Mouse (Mus musculus): ENCODE data around the gene Mri1. TPM values are rescaled to one million over a fixed set of nuclear protein-coding genes. Genes with fewer than 3 reads are reported as not detected.

The Mri1 gene
- polyA plus RNA-seq, 1 experiment from 2014 or later = 73.7 TPM

DNA sequence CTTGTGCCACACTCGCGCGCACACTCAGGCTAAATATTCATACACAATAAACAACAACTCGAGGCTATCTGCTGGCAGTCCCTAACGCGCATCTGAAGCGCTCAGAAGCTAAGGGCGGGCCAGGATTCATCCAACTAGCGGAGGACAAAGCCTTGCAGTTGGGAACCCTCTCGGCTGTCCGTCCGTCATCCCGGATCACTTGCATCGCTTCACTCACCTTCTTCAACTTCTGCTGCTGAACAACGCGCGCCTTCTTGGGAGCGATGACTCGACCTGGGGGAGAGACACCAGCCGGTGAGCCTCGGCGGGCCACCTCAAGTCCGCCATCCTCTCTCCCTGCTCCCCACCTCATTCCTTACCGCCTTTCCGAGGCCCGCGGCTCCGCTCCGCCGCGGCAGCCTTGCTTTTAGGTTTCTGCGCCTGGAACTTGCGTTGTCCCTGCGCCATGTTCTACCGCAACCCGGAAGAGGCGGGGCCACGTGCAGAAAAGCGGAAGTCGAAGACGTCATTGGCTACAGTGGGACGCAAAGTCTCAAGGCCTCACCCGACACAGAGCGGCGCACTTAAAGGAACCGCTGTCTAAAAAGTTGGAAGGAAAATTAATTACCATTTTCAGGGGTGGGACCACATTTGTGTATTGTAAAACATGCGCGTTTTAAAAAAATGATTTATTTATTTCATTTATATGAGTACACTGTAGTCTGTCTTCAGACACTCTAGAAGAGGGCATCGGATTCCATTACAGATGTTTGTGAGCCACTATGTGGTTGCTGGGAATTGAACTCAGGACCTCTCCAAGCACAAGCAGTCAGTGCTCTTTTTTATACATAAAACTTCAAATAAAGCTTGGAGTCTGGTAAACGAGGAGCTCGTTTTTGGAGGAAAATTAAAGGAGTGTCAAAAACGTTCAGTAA is 7.6 kb downstream of the Mri1 start, which contains the start of gene D8Ertd738e:
TSS of gene D8Ertd738e (minus strand) at position 463 of the 914 bp plus-strand sequence.
- H3K36me3 ChIP-seq (ENCODE audit: control insufficient read depth, insufficient read depth, low read length) = peaks cover 48% of the 10 kb centered on the region
- H3K27me3 ChIP-seq (ENCODE audit: control insufficient read depth, insufficient read depth, low read length) = no peaks in the 10 kb centered on the region
- H3K27ac ChIP-seq (ENCODE audit: low read length) = peak within 1 kb of the TSS; percentile 78
- ATAC-seq (ENCODE audit: insufficient number of reproducible peaks, insufficient read depth, low FRiP score, low read depth) = peak; percentile 91
- peak within 1 kb of the TSS; percentile 77 for H3K4me2 ChIP-seq (replicated peaks; ENCODE audit: low read depth, low read length)
- H3K4me3 ChIP-seq (ENCODE audit: low read depth, low read length) = peak within 1 kb of the TSS; percentile 95
- H3K4me1 ChIP-seq (ENCODE audit: control insufficient read depth, insufficient read depth, low read length) = no peaks in the 10 kb centered on the region
- no peaks in the 10 kb centered on the region for H3K9me3 ChIP-seq (ENCODE audit: control insufficient read depth, low read depth, low read length)
- peak within 1 kb of the TSS; percentile 82 for H3K9ac ChIP-seq (replicated peaks; ENCODE audit: low read depth, low read length)
- WGBS = 3% methylated on average over 52 of the region's 52 CpGs

DNA sequence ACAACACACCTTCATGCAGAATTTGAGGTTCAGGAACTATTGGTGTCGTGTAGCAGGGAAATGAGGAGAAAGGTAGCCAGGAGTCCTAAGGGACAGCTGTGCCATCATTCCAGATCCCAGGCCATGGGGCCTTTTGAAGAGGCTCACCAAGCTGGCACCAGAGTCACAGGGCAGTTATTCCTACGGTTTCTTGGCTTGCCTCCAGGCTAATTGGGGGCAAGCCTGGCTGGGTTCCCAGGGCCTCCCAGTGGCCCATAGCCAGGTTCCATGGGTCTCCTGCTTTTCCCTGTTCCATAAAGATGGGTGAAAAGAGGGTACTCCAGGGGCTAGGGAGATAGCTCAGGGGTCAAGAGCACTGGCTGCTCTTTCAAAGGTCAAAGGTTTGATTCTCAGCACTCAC is 15.3 kb downstream of the Mri1 start:
- WGBS = 58% methylated on average over 2 of the region's 2 CpGs
- no peak for ATAC-seq (ENCODE audit: insufficient number of reproducible peaks, insufficient read depth, low FRiP score, low read depth)

DNA sequence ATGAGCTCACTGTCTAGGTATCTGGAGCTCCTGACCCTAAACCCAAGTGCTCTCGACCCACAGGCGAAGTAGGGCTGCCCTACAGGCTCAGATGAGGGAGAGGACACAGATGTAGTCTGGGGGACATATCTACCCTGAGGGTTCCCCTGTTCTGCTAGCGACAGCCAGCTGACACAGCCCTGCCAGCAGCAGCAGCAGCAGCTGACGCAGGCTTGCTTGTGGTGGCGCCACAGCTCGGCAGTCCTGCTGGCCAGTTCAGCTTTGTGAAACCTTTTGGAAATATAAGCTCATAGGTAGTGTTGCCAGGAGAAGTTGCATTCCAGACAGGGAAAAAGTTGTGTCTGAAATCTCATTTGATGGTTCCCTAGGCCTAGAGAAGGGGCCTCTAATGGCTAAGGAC is 16.0 kb downstream of the Mri1 start:
- Histone ChIP-seq H3K27me3 (ENCODE audit: control insufficient read depth, insufficient read depth, low read length) (no peaks in the 10 kb centered on the region), H3K4me2 (replicated peaks; ENCODE audit: low read depth, low read length) (no peak overlapping the region), H3K4me1 (ENCODE audit: control insufficient read depth, insufficient read depth, low read length) (peaks cover 6% of the 10 kb centered on the region; the same call in 1 of the 2 replicates), H3K9me3 (ENCODE audit: control insufficient read depth, low read depth, low read length) (no peaks in the 10 kb centered on the region), H3K27ac (ENCODE audit: low read length) (no peak overlapping the region), H3K9ac (replicated peaks; ENCODE audit: low read depth, low read length) (no peak overlapping the region), H3K4me3 (ENCODE audit: low read depth, low read length) (no peak overlapping the region), H3K36me3 (ENCODE audit: control insufficient read depth, insufficient read depth, low read length) (peaks cover 15% of the 10 kb centered on the region)
- 49% methylated on average over 6 of the region's 6 CpGs for WGBS
- no peak for ATAC-seq (ENCODE audit: insufficient number of reproducible peaks, insufficient read depth, low FRiP score, low read depth)

More for the DNA sequence above, 15.3 kb downstream of the Mri1 start:
- Histone ChIP-seq H3K4me1 (ENCODE audit: control insufficient read depth, insufficient read depth, low read length) (peaks cover 6% of the 10 kb centered on the region; the same call in 1 of the 2 replicates), H3K4me3 (ENCODE audit: low read depth, low read length) (no peak overlapping the region), H3K36me3 (ENCODE audit: control insufficient read depth, insufficient read depth, low read length) (peaks cover 21% of the 10 kb centered on the region), H3K9me3 (ENCODE audit: control insufficient read depth, low read depth, low read length) (no peaks in the 10 kb centered on the region), H3K9ac (replicated peaks; ENCODE audit: low read depth, low read length) (no peak overlapping the region), H3K27ac (ENCODE audit: low read length) (no peak overlapping the region), H3K4me2 (replicated peaks; ENCODE audit: low read depth, low read length) (no peak overlapping the region), H3K27me3 (ENCODE audit: control insufficient read depth, insufficient read depth, low read length) (no peaks in the 10 kb centered on the region)

DNA sequence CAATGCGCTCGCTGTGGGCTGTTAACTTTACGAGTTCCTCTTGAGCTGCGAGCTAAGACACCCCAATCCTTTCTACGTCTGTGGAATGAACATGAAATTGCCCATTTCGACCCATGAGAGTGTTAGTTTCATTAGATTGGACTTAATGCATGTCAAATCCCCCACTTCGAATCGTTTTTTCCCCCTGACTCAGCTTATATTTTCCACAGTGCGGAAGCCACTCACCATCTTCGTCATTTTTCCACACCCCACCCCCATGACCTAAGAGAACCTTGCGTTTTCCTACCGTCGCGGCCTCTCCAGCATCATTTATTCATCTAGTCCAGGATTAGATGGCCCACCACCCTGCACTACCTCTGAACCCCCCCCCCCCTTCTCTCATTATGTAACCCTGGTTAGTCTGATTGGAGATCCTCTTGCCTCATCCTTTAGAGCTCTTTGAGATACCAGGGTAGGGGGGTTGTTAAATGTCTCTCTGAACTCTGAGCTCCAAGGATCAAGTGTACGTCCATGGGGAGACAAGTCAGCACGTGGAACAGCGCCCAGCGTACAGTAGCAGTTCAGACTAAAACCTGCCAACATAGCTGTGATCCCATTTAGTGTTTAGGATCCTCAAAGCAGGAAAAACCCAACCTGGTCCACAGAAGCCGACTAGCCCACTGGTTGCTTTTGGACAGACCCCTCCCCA is 19.4 kb downstream of the Mri1 start:
- Histone ChIP-seq H3K27me3 (ENCODE audit: control insufficient read depth, insufficient read depth, low read length) (no peaks in the 10 kb centered on the region), H3K4me1 (ENCODE audit: control insufficient read depth, insufficient read depth, low read length) (peaks cover 16% of the 10 kb centered on the region; the same call in 1 of the 2 replicates), H3K9me3 (ENCODE audit: control insufficient read depth, low read depth, low read length) (no peaks in the 10 kb centered on the region), H3K4me2 (replicated peaks; ENCODE audit: low read depth, low read length) (peak overlapping the region; percentile 58), H3K36me3 (ENCODE audit: control insufficient read depth, insufficient read depth, low read length) (0 out of 2 replicates have a peak, but pooled peaks cover 4% of the 10 kb centered on the region), H3K9ac (replicated peaks; ENCODE audit: low read depth, low read length) (peak overlapping the region; percentile 51), H3K27ac (ENCODE audit: low read length) (peak overlapping the region; percentile 44; the same call in 1 of the 2 replicates), H3K4me3 (ENCODE audit: low read depth, low read length) (peak overlapping the region; percentile 89)
- WGBS = 13% methylated on average over 19 of the region's 19 CpGs
- no peak for ATAC-seq (ENCODE audit: insufficient number of reproducible peaks, insufficient read depth, low FRiP score, low read depth)

DNA sequence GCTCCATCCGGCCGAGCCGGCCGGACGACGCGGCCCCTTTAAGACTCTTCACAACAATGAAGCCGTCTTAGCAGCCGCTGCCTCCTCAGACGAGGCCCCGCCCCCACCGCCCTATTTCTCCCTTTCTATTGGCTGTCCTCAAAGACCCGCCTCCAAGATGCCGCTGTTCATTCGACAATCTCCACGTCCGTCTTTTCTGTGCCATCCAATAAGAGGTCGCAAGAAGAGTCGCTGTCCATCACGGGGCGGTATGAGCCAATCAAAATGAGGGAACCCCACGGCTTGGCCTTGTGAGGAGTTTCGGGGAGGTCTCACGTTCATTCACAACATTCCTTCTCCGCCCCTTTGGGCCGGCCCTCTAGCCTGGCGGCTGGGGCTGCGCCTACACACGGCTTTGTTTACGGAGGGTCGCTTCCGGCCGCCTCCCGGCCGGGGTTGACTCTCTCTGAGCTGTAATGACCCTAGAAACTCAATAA is 20.1 kb downstream of the Mri1 start, which contains the start of gene Zswim4:
TSS of gene Zswim4 (minus strand) at position 58 of the 476 bp plus-strand sequence.
- Histone ChIP-seq H3K4me3 (ENCODE audit: low read depth, low read length) (peak within 1 kb of the TSS; percentile 89), H3K36me3 (ENCODE audit: control insufficient read depth, insufficient read depth, low read length) (0 out of 2 replicates have a peak, but pooled peaks cover 4% of the 10 kb centered on the region), H3K9ac (replicated peaks; ENCODE audit: low read depth, low read length) (peak within 1 kb of the TSS; percentile 79), H3K4me1 (ENCODE audit: control insufficient read depth, insufficient read depth, low read length) (peaks cover 16% of the 10 kb centered on the region; the same call in 1 of the 2 replicates), H3K27ac (ENCODE audit: low read length) (peak within 1 kb of the TSS; percentile 61; the same call in 1 of the 2 replicates), H3K27me3 (ENCODE audit: control insufficient read depth, insufficient read depth, low read length) (no peaks in the 10 kb centered on the region), H3K9me3 (ENCODE audit: control insufficient read depth, low read depth, low read length) (no peaks in the 10 kb centered on the region), H3K4me2 (replicated peaks; ENCODE audit: low read depth, low read length) (peak within 1 kb of the TSS; percentile 89)
- WGBS = 0% methylated on average over 35 of the region's 35 CpGs
- peak; percentile 98 for ATAC-seq (ENCODE audit: insufficient number of reproducible peaks, insufficient read depth, low FRiP score, low read depth)

DNA sequence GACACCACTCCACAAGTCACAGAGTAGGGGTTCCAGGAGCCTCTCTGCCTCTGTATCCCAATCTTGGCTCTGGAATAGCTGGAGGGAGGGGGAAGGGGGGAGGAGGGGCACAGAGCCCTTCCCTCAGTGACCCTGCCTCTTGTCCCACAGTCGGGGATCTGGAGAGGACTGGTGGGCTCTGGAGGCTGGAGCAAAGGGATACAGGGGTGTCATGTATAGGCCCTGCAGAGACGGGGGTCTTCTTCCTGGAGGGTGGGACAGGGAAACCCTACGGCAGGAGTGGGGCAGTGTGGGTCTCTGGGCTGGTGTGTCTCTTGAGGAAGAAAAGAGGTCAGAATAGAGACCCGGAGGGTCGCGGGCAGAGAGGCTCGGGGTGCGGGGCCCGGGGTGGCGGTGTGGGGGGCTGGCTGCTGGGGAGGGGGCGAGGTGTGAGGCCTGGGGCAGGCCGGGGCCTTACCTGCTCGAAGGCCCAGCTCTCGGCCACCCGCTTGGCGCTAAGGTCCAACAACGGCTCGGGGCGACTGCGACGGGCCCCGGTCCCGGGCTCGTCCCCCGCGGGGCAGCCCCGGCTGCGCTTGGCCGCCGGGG is 20.6 kb downstream of the Mri1 start:
- H3K27me3 ChIP-seq (ENCODE audit: control insufficient read depth, insufficient read depth, low read length) = no peaks in the 10 kb centered on the region
- H3K4me1 ChIP-seq (ENCODE audit: control insufficient read depth, insufficient read depth, low read length) = peaks cover 16% of the 10 kb centered on the region; the same call in 1 of the 2 replicates
- peak overlapping the region; percentile 89 for H3K4me2 ChIP-seq (replicated peaks; ENCODE audit: low read depth, low read length)
- ATAC-seq (ENCODE audit: insufficient number of reproducible peaks, insufficient read depth, low FRiP score, low read depth) = peak; percentile 20
- H3K9ac ChIP-seq (replicated peaks; ENCODE audit: low read depth, low read length) = peak overlapping the region; percentile 79
- peak overlapping the region; percentile 61; the same call in 1 of the 2 replicates for H3K27ac ChIP-seq (ENCODE audit: low read length)
- peaks cover 4% of the 10 kb centered on the region; the same call in 1 of the 2 replicates for H3K36me3 ChIP-seq (ENCODE audit: control insufficient read depth, insufficient read depth, low read length)
- no peaks in the 10 kb centered on the region for H3K9me3 ChIP-seq (ENCODE audit: control insufficient read depth, low read depth, low read length)
- WGBS = under 1% methylated on average over 26 of the region's 30 CpGs
- peak overlapping the region; percentile 89 for H3K4me3 ChIP-seq (ENCODE audit: low read depth, low read length)

DNA sequence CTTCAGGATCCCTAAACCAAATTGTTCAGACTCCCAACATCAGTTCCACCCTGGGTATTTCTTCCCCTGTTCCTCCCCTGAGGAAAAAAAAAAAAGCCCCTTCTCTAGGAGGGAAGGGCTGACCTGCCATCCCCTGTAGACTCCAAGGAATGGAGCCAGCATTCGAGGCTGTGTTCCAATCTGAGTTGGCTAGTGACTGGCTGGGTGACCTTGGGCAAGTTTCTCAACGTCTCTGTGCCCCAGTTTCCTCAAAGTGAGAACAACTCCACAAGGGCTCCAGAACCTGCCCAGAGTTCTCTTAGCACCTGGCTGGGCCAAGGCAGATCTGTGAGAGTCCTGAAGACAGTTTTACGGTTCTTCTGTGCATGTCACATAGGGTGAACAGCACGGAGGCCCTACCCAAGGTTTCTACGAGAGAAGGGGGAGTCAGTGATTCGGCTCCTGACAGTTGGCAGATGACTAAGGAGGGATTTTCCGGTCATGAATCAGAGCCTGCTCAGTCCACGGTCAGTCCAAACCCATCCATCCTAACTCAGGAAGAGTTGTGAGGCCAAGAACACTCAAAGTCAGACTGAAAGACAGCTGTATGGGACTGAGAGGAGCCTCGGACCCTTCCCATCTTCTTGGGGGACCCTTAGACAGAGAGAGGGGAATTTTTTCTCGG is 21.2 kb downstream of the Mri1 start:
- no peak for ATAC-seq (ENCODE audit: insufficient number of reproducible peaks, insufficient read depth, low FRiP score, low read depth)
- Histone ChIP-seq H3K36me3 (ENCODE audit: control insufficient read depth, insufficient read depth, low read length) (peaks cover 4% of the 10 kb centered on the region; the same call in 1 of the 2 replicates), H3K9ac (replicated peaks; ENCODE audit: low read depth, low read length) (peak overlapping the region; percentile 79), H3K9me3 (ENCODE audit: control insufficient read depth, low read depth, low read length) (no peaks in the 10 kb centered on the region), H3K4me1 (ENCODE audit: control insufficient read depth, insufficient read depth, low read length) (peaks cover 16% of the 10 kb centered on the region; the same call in 1 of the 2 replicates), H3K4me3 (ENCODE audit: low read depth, low read length) (peak overlapping the region; percentile 89), H3K27ac (ENCODE audit: low read length) (peak overlapping the region; percentile 61; the same call in 1 of the 2 replicates), H3K4me2 (replicated peaks; ENCODE audit: low read depth, low read length) (peak overlapping the region; percentile 89), H3K27me3 (ENCODE audit: control insufficient read depth, insufficient read depth, low read length) (no peaks in the 10 kb centered on the region)
- 18% methylated on average over 10 of the region's 10 CpGs for WGBS
